ENCODE assay signal across 8 mouse cellular contexts in genomic region chr9:75541497-75541896, GRCm38 (mm10). TPM values are rescaled to one million over a fixed set of nuclear protein-coding genes. Genes with fewer than 3 reads are reported as not detected.
DNase-seq lines count a peak whose midpoint lies in the region; ATAC-seq and TF ChIP-seq lines count a peak whose summit lies in the region.

No protein-coding gene starts in this region.

- H3K36me3 ChIP-seq in spleen, adult 2 months (ENCODE audit: control insufficient read depth, insufficient read depth, low read length): no peaks in the 10 kb centered on the region
- H3K36me3 ChIP-seq in heart, postnatal 0 days (replicated peaks; ENCODE audit: control insufficient read depth, insufficient read depth, low read length): no peaks in the 10 kb centered on the region
- H3K36me3 ChIP-seq in forebrain, embryonic 16.5 days (ENCODE audit: control insufficient read depth, insufficient read depth): no peaks in the 10 kb centered on the region
- no peaks in the 10 kb centered on the region for H3K36me3 ChIP-seq in forebrain, embryonic 14.5 days (ENCODE audit: control insufficient read depth, insufficient read depth, low read length)

- no peak overlapping the region for H3K9ac ChIP-seq in heart, postnatal 0 days (replicated peaks; ENCODE audit: low read depth, low read length)
- no peak overlapping the region for H3K9ac ChIP-seq in forebrain, embryonic 16.5 days (replicated peaks; ENCODE audit: low read depth, low read length)
- no peak overlapping the region for H3K9ac ChIP-seq in forebrain, embryonic 14.5 days (ENCODE audit: low read length)

- ATAC-seq in heart, postnatal 0 days (ENCODE audit: insufficient read depth, low read depth): peak; percentile 44; the same call in 1 of the 2 replicates
- ATAC-seq in forebrain, embryonic 16.5 days: no peak
- ATAC-seq in forebrain, embryonic 14.5 days: no peak

- H3K4me2 ChIP-seq in heart, postnatal 0 days (ENCODE audit: low read depth, low read length): no peak overlapping the region; the same call in 1 of the 2 replicates
- no peak overlapping the region for H3K4me2 ChIP-seq in forebrain, embryonic 16.5 days (ENCODE audit: low read length)
- H3K4me2 ChIP-seq in forebrain, embryonic 14.5 days (ENCODE audit: low read length): no peak overlapping the region

- no peaks in the 10 kb centered on the region for H3K27me3 ChIP-seq in spleen, adult 2 months (ENCODE audit: control insufficient read depth, insufficient read depth, low read length)
- no peaks in the 10 kb centered on the region for H3K27me3 ChIP-seq in heart, postnatal 0 days (ENCODE audit: control insufficient read depth, insufficient read depth, low read length)
- H3K27me3 ChIP-seq in forebrain, embryonic 16.5 days (replicated peaks; ENCODE audit: control insufficient read depth, insufficient read depth, low read length): no peaks in the 10 kb centered on the region
- no peaks in the 10 kb centered on the region for H3K27me3 ChIP-seq in forebrain, embryonic 14.5 days (replicated peaks; ENCODE audit: control insufficient read depth, insufficient read depth, low read length)

- TF ChIP-seq POLR2A in spleen, adult 2 months (IDR thresholded peaks at IDR 0.05; ENCODE audit: low read depth, low read length): no peak

- peaks cover 36% of the 10 kb centered on the region for H3K4me1 ChIP-seq in spleen, adult 2 months (ENCODE audit: control insufficient read depth, insufficient read depth, insufficient read length)
- peaks cover 29% of the 10 kb centered on the region for H3K4me1 ChIP-seq in heart, postnatal 0 days (ENCODE audit: control insufficient read depth, insufficient read depth)
- H3K4me1 ChIP-seq in forebrain, embryonic 16.5 days (replicated peaks; ENCODE audit: control insufficient read depth, insufficient read depth, low read length): peaks cover 8% of the 10 kb centered on the region
- H3K4me1 ChIP-seq in forebrain, embryonic 14.5 days (ENCODE audit: control insufficient read depth, insufficient read depth, low read length): peaks cover 4% of the 10 kb centered on the region

- no peak for TF ChIP-seq EP300 in heart, postnatal 0 days (IDR thresholded peaks at IDR 0.05; ENCODE audit: low read depth)

- peak overlapping the region; percentile 25 for H3K4me3 ChIP-seq in spleen, adult 2 months (ENCODE audit: extremely low read depth, insufficient read depth, insufficient read length)
- no peak overlapping the region for H3K4me3 ChIP-seq in heart, postnatal 0 days (ENCODE audit: low read depth, low read length)
- H3K4me3 ChIP-seq in left cerebral cortex, adult 2 months: no peak overlapping the region
- no peak overlapping the region for H3K4me3 ChIP-seq in forebrain, embryonic 16.5 days (replicated peaks; ENCODE audit: low read length)
- no peak overlapping the region for H3K4me3 ChIP-seq in forebrain, embryonic 14.5 days (ENCODE audit: low read depth, low read length)

- intact Hi-C loops in left cerebral cortex, adult 2 months (cut with DNase I): no loop called here

- TF ChIP-seq CTCF in spleen, adult 2 months (IDR thresholded peaks at IDR 0.05; ENCODE audit: extremely low read depth, insufficient read depth, insufficient read length, insufficient replicate concordance): no peak
- no peak for TF ChIP-seq CTCF in heart, postnatal 0 days (IDR thresholded peaks at IDR 0.05; ENCODE audit: low read depth)
- no peak for TF ChIP-seq CTCF in left cerebral cortex, adult 2 months (IDR thresholded peaks at IDR 0.05)

- no peaks in the 10 kb centered on the region for H3K9me3 ChIP-seq in heart, postnatal 0 days (replicated peaks; ENCODE audit: control insufficient read depth, low read length)
- H3K9me3 ChIP-seq in forebrain, embryonic 16.5 days (ENCODE audit: control insufficient read depth, low read length): no peaks in the 10 kb centered on the region
- no peaks in the 10 kb centered on the region for H3K9me3 ChIP-seq in forebrain, embryonic 14.5 days (replicated peaks; ENCODE audit: control insufficient read depth, low read length)

- peak overlapping the region; percentile 57 for H3K27ac ChIP-seq in spleen, adult 2 months (ENCODE audit: insufficient read depth, low read length)
- peak overlapping the region; percentile 61 for H3K27ac ChIP-seq in heart, postnatal 0 days (ENCODE audit: low read depth)
- H3K27ac ChIP-seq in left cerebral cortex, adult 2 months: no peak overlapping the region
- no peak overlapping the region for H3K27ac ChIP-seq in forebrain, embryonic 16.5 days (ENCODE audit: low read length)
- H3K27ac ChIP-seq in forebrain, embryonic 14.5 days (ENCODE audit: low read depth, low read length): no peak overlapping the region

- WGBS in spleen, adult 2 months: 5% methylated on average over 5 of the region's 5 CpGs
- 6% methylated on average over 5 of the region's 5 CpGs for WGBS in heart, postnatal 0 days
- 29% methylated on average over 5 of the region's 5 CpGs for WGBS in forebrain, embryonic 16.5 days
- WGBS in forebrain, embryonic 14.5 days: 23% methylated on average over 5 of the region's 5 CpGs

- DNase-seq in spleen, adult 2 months (ENCODE audit: low read depth in 1 of 2, low spot score in 2 of 2): peak; percentile 41 to 45
- no peak for DNase-seq in spleen, adult 12 weeks (ENCODE audit: low spot score)
- peak; percentile 72 for DNase-seq in heart, postnatal 0 days (ENCODE audit: low spot score)
- DNase-seq in lung, postnatal 25 days (ENCODE audit: low spot score): peak; percentile 84
- DNase-seq in thymus, postnatal 25 days: peak; percentile 39
- no peak for DNase-seq in left cerebral cortex, adult 2 months (ENCODE audit: extremely low spot score in 1 of 2, low spot score in 2 of 2)
- no peak for DNase-seq in forebrain, embryonic 14.5 days (ENCODE audit: low spot score)

RNA-seq across cellular contexts. Expression of gene Tmod3, which starts 18.0 kb away (rescaled TPM):
- 24.0 and 28.4 TPM in 2 replicates for polyA plus RNA-seq in spleen, adult 2 months (2012; rRNA removed)
- 40.8 and 58.0 TPM in 2 replicates for total RNA-seq in heart, postnatal 0 days (2014; rRNA removed; ENCODE audit: low replicate concordance)
- 58.1 and 64.9 TPM in 2 replicates for polyA plus RNA-seq in heart, postnatal 0 days (2015; fragmentation: Nextera tagmentation; extraction: Ambion mirVana)
- 10 to 100 TPM; 43.6 to 62.5 TPM for total RNA-seq in left cerebral cortex, adult 2 months (2021)
- 107 and 113 TPM in 2 replicates for polyA plus RNA-seq in forebrain, embryonic 16.5 days (2015; fragmentation: Nextera tagmentation; extraction: Ambion mirVana)
- 92.4 and 104 TPM in 2 replicates for polyA plus RNA-seq in forebrain, embryonic 14.5 days (2014; fragmentation: Nextera tagmentation; extraction: Ambion mirVana)

Comparison
In these comparisons a context has a peak if more than half of its experiments do, and no peak if none do; other contexts are left out.
1. DNase-seq: peak in spleen, adult 2 months (2 of 2), heart, postnatal 0 days (single experiment), lung, postnatal 25 days (single experiment) and thymus, postnatal 25 days (single experiment); none in spleen, adult 12 weeks (single experiment), left cerebral cortex, adult 2 months (0 of 2) and forebrain, embryonic 14.5 days (single experiment).
2. H3K27ac ChIP-seq: peak in spleen, adult 2 months (single experiment) and heart, postnatal 0 days (single experiment); none in left cerebral cortex, adult 2 months (single experiment), forebrain, embryonic 16.5 days (single experiment) and forebrain, embryonic 14.5 days (single experiment).